Mouse (Mus musculus): ENCODE data around the gene Lin7c.
"Not testable (repeated sequence)": the region's sequence is repeated elsewhere in the genome, so short reads cannot be mapped to it uniquely, and the experiment has no call there.

The Lin7c gene

DNA sequence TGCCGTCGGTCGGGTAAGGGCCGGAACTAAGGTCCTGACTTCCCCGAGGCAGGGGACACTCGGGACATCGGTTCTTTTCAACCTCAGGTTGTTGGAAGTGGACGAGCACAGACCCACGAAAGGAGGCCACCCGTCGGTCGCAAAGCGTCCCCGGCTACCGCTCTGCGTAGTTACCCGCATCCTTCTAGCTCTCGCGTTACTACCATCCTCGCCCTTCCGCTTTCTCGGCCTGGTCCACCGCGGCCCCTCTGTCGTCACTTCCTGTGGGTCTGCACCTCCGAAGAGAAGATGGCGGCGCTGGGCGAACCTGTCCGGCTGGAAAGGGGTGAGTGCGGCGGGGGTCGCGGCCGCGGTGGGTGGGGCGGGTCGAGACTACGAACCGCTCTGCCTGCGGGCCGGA is at the start of gene Lin7c:
Lin7c (plus strand) TSS at position 257 of the 400 bp plus-strand sequence.
- peak; percentile 83 to 84 for DNase-seq

DNA sequence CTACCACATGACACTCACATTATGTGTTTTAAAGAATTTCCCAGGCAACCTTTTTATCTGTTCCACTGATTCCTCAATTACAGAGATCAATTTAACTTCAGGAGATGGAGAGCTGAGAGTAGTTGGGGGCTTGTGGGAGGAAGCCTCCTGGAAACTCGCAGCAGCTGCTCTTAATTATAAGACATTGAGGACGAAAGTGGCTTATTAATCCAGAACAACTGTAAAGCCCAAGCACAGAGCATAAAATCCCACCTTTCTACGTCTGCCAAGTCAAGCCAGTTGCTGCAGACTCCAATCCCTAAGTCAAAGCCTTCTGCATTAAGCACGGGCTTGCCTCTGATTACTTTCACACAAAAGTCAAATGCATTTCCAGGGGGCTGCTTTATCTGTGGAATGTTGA is 44.3 kb upstream of the Lin7c start:
- no peak for DNase-seq

DNA sequence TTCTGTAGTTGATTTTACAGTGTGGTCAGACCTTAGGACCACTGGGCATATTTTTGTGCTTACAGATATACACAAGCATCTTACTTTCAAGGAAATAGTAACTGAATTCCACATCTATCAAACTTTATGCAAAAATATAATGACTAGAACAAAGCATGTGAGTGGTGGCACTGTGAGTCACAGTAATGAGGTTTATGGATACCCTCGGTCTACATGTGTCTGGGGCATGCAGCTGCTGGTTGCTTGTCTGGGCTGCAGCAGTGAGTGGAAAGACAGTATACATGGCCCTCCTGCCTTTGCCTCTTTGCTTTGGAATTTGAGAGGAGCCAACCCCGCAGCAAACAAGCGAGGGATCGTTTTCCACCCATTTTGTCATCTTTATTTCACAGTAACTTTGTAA is 42.3 kb upstream of the Lin7c start:
- DNase-seq = no peak

DNA sequence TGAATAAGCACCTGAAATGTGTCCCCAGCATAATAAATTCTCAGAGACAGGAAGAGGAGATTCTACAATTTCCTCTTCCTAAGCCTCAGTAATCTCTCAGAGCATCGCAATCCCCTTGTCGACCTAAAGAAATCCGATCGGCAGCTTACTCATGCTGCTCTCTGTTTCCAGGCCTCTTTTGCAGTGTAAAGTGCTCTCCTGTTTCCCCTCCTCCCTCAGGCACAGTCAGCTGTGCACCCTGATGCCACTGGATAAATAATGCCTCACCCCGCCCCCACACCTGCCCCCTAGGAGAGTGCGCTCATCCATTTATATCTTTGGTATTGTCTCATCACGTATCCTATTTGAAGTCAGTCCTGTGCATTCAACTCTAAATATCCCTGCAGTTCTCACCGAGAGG is 41.9 kb upstream of the Lin7c start:
- DNase-seq = no peak

DNA sequence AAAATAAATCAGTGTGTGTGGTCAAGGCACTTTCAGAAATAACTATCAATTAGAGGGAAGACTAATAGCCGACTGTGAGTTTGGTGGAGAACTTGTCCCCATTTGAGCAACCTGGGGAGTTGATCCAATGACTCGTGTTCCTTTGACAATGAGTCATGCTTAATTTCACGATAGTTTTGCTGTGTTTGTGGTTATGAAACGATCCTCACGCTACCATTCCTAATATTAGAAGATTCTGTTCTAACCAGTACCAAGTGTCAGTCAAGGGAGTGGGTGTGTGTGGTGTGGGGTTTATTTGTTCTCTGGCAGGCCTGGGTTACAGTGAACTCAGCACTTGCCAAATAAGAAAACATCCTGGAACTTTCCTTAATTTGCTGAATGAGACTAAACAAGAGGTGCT is 35.1 kb upstream of the Lin7c start:
- no peak for DNase-seq

DNA sequence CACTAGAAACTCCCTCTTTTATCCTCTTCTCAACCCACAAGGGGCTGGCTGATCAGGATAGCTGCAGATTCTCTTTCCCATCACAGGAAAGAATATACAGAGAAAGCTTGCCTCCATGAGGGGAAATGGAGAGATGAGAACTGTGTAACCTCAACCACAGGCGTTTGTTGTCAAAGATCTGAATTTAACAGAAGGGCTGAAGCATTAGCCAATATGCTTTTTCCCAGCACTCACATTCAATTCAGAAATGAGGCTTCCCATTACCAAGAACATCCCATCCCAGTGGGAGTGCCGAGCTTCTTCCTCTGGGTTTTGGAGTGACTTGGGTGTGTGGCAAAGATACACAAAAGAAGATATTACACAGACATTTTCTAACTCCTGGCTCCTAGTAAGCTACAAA is 31.0 kb upstream of the Lin7c start:
- DNase-seq = no peak

DNA sequence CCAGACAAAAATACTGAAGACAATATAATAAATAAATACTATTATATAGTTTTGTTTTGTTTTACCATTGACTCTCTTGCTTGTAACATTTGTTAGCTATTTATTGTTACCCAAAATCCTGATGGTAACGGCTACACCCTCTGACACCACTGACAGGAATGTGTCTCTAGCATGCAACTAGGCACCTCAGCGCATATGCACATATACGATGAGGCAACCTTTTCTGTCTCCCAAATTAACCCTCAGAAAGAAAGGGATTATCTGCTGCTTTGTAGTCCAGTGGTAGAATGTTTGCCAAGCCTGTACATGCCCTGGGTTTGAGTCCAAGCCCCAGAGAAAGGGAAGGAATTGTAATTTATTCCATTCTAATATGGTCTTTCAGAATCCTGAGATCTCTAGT is 29.8 kb upstream of the Lin7c start:
- no peak for DNase-seq

DNA sequence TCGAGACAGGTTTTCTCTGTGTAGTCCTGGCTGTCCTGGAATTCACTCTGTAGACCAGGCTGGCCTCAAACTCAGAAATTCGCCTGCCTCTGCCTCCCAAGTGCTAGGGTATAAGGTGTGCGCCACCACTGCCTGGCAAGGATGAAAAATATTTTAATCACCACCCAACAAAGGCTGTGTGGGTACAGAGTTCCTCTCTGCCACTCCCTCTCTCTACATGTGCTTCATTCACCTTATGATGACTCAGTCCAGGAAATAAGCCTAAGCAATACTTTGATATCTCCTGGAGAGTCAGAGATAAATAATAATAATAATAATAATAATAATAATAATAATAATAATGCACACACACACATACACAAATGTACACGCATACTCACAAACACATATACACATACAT is 11.2 kb upstream of the Lin7c start:
- DNase-seq = not testable (repeated sequence)

DNA sequence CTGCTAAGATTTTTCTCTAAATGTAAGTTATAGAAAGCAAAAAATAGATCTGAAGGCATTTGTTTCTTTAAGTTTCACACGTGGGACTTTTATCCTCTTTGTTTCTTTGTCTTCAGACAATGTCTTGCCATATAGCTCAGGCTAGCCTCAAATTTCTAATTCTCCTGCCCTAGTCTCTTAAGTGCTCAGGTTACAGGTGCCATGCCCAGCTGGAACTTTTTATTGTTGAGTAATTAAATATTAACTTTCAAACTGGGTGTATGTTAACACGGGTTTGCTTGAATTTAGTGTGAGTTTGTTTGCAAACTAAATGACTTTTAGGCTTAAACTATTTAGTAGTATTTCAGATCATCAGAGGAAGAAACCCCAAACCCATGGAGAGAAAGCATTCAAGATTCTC is 9.5 kb upstream of the Lin7c start:
- DNase-seq = no peak

DNA sequence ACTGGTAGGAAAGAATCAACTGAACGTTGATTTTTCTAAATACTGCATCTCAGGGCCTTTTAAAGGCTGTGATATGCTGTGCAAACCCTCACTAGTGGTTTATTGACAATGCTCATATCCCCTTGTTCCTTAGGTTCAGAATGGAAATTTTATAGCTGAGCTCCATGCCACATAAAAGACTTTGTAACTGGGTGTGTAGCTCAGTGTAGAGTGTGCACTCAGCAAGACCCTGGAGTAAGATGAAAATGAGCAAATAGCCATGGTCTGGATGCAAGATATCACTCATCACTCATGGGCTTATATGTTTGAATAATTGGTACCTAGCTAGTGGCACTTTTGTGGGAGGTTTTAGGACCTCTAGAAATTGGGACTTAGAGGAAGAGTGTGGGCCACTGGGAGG is 9.0 kb upstream of the Lin7c start:
- no peak for DNase-seq

DNA sequence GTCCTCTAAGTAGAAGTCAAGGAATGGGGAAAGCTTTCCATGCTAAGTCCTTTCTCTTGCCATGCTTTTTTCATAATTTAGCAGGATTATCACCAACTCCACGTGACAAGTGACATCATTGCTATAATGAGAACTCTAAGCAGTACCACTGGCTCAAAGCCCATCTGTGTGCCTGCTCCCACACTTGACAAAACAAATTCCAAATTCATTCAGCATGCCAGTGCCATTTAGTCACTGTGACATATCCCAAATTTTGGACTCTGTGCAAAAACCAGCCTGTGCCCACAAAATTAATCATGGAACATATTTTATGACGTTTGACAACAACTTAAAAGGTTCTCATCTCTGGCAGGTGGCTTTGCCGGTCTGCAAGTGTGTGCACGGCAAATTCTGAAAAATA is 6.5 kb upstream of the Lin7c start:
- DNase-seq = no peak

DNA sequence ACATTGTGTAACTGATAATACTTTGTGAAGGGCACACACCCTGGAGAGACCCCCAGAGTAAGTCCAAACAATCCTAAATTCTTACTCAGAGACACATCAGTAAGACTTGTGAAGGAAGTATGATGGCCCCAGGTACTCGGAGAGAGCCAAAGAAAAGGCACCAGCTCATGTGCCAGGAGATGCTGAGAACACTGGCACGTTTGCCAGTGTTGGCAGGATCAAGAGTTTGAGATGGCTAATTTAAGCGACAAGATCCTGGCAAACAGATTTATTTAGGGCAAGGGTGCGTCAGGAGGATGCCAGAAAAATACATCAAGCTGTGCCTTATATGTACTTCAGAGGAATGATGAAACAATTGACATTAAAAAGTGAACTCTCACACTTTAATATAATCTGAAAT is 6.1 kb upstream of the Lin7c start:
- DNase-seq = no peak

DNA sequence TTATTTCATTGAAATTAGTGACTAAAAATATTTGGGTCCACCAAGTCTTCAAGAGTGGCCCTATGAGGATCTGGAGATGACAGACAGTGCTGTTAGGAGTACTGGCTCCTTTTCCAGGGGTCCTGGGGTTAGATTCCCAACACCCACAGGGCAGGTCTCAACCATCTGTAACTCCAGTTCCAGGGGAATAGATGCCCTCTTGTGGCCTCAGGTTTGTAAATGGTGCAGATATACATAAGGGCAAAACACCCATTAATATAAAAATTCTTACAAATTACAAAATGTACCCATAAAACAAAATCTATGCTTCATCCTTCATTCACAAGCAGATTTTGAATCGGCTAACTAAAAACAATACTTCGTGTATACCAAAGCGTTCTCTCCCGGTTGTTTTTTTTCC is 585 bp upstream of the Lin7c start:
- no peak for DNase-seq

DNA sequence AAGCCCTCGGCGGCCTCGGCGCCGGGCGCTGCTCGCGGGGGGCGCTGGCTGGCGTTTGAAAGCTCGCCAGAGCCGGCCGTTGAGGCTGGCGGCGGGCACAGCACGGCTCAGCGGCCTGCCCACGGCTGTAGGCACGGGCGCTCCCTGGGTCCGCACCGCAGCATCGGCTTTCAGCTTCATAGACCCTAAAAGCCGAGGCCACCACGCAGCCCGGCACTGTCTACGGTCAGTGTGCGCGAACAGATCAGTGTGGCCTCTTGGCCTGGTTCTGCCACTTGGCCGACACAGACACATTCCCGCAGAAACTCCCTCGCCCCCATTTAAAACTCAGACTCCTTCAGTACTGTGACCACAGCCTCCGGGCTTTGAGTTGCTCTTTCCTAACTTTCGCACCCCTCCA is 378 bp downstream of the Lin7c start:
- DNase-seq = no peak

DNA sequence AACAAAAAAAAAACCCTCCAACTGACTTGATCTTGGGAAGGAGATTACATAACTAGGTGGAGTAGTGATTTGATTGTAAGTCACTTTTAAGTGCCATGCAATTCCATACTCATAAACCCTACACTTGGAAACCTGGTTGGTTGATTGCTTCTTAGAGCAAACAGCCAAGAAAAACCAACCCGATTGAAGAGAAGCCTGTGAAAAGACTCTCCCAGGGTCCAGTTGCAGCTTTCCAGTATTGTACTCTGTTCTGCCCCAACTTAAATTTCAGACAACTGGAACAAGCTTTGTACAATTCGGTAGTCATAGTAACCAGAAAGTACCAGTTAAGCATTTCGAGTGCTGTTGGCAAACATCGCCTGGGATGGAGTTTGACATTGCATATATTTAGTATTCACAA is 818 bp downstream of the Lin7c start:
- DNase-seq = no peak

DNA sequence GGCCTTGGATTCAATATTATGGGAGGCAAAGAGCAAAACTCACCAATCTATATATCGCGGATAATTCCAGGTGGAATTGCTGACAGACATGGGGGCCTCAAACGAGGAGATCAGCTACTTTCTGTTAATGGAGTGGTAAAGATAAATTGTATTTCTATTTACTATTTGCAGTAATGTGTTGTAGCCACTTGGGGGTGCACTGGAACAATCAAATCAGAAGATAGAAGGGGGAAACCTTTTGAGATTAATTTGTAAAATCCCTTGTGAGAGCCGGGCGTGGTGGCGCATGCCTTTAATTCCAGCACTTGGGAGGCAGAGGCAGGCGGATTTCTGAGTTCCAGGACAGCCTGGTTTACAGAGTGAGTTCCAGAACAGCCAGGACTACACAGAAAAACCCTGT is 5.7 kb downstream of the Lin7c start:
- no peak for DNase-seq

DNA sequence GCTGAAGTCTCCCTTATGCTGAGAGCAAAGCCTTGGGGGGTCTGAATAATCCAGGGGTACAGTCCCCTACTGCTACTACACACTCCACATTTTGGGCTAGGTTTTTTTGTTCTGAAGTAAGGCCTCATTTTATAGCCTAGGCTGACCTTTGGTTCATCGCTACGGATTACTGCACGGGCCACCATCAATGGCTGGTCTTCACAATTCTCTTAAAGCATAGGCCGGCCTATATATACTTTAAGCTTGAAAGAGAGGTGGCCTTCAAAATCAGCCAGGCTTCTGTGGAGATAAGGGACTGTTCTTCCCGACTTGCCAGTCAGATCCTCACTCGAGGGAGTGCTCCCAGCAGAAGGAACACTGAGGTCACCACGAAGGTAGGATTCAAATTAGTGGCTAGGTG is 12.2 kb downstream of the Lin7c start:
- DNase-seq = no peak

DNA sequence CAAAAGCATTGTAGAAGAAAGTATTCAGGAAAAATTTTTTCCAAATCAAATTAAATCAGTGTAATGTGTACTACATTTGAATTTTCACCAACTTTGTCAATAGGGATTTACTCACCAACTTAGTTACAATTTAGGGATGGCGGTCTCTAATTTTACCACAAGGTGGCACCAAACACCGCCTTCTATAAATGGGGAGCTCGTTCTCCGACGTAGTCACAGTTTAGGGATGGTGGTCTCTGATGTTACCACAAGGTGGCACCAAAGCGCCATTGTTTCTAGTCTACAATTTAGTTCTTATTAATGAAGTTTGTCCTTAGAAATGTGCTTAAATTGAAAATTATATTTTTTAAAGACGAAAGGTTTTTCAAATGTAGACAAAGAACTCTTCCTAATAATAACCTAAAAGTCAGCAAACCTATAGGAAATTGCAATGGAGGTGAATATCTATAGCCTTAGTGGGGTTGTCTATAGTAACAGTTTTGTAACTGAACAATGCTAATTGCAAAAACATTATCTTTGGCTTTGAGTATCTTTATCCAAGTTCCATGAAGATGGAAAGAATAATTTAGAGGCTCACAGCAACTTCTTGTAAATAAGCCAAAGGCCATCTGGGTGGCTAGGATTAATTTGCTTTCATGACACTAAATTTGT is 13.6 kb downstream of the Lin7c start:
- peak; percentile 53 to 72 for DNase-seq

DNA sequence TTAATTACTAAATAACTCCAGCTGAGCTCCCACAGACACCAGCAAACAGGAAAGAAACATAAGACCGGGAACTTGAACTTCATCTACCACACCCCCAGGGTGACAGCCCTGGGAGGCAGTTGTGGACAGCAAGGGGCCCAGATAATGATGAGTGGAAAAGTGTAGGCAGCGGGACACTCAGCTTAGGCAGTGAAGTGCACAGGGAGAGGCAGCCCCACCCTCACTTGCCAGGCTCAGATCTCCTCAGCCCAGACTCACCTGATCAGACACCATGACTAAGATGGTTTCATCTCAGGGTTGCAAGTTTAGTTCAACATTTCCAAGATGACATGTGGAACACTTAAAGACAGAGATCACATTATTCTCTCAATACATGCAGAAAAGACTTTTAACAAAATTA is 18.5 kb downstream of the Lin7c start:
- DNase-seq = no peak

DNA sequence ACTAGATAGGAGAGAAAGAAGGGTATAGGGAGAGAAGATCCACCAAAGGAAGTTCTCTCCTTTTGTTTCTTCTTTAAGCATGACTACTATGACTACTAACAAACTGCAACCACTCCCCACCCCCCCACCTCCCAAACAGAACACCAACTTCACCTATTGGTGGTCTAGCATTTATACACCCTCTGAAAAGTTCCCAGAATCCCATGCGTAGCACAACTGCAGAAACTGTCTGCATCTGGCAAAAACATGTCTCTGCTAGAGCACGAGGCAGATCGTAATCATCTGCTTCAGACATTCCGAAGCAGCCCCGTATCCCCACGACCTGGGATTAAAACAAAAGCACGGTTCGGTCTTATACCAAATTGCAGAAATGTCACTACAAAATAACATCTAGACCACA is 21.6 kb downstream of the Lin7c start:
- DNase-seq = no peak

DNA sequence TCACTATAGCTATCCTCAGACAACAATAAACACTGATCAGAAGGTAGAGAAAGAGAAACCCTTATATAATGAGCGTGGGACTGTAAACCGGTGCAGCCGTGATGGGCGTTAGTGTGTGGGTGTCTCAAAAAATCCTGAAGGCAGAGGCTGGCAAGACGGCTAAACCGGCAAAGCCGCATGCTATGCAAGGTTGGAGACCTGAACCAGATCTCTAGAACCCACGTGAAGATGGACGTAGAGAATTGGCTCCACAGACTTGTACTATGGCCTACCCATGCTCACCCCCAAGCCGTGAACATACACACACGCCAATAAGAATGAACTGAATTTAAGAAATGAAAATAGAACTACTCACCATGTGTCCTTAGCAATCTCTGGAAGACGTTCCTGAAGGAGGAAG is 22.1 kb downstream of the Lin7c start:
- DNase-seq = no peak

DNA sequence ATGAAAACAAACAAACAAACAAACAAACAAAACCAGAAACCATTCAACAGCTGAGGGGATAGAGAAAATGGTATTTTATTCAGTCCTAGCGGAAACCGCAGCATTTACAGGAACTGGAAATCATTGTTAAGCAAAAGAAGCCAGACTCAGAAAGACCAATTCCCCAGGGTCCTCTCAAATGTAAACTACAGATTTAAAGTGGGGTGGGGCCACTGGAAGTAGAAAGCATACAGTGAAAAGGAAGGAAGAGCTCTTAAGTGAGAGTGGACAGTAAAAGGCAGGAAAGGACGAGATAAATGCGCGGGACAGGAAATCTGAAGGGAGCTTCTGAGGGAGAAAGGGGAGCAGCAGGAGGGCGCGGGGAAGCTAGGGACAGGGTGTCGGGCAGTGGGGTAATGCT is 22.6 kb downstream of the Lin7c start:
- DNase-seq = no peak

DNA sequence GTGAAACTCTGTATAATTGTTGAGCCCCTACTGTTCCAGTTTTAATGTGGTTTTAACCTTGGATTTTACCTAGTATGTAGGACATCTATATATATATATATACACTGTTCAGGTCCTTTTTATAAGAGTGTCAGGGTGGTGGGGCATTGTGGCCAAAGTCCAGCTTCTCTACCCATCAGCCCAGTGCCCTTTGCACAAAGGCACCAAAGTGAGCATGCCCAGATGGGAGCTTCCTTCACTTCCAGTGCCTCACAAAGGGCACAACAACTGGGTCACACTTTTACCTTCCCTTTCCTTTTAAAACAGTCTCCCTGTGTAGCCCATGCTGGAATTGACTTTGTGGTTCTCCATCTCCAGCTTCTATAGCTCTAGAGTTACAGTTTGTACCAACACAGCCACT is 23.9 kb downstream of the Lin7c start:
- DNase-seq = no peak

DNA sequence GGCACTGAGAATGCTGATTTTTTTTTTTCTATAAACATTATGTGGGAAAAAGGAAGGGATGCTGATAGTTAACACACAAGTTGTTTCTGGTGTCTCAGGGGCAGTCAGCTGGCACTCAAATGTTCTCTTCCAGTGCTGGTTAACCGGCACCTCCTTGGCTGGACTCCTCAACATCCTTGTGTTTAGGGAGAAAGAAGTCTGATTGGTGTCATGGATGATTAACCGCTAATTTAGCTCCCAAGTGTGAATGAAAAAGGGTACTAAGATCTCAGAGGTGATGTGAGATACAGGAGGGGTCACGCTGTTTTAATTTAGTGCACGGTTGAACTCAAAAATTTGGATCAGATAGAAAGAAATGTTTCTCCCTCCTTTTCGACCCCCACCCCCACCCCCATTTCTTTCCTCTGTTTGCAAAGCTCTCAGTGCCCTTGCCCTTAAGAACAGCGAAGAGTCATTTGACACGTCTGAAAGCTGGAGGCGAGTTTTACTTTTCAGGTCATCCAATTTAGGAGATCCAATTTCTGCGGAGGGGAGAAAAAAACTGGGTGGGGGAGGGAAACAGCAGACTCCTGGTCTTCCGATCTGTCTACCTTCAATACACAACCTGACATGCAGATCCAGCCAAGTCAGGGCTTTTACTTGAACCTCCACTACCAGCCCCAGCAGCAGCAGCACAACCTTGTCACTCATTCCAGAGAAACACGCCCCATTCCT is 26.3 kb downstream of the Lin7c start:
- no peak for DNase-seq
